Mouse (Mus musculus) forebrain, embryonic 15.5 days (tissue): Measurements from ENCODE around the gene Ciz1. TPM values are rescaled to one million over a fixed set of nuclear protein-coding genes. Genes with fewer than 3 reads are reported as not detected.

Source experiments
- ATAC-seq: fragments of 200-750 bp; cut with Nextera tagmentation; replicated peaks from 2 replicates; pipeline ENCODE4 v1.8.0; 2017; ENCODE audit warnings: mild to moderate bottlenecking, moderate TSS enrichment, moderate library complexity
- H3K27ac ChIP-seq: fragments of 300-500 bp; sonication (generic); replicated peaks from 2 replicates; pipeline ENCODE4 v1.5.1; 2015; ENCODE audit warnings: mild to moderate bottlenecking, inconsistent platforms
- H3K27me3 ChIP-seq: fragments of 300-500 bp; sonication (generic); 2 replicates; pipeline ENCODE4 v1.6.1; 2015; ENCODE audit warnings: inconsistent platforms
- H3K36me3 ChIP-seq: fragments of 300-500 bp; sonication (generic); 2 replicates; pipeline ENCODE4 v1.6.1; 2015; ENCODE audit warnings: mild to moderate bottlenecking, inconsistent platforms
- H3K4me1 ChIP-seq: fragments of 300-500 bp; sonication (generic); 2 replicates; pipeline ENCODE4 v1.6.1; 2015; ENCODE audit warnings: inconsistent platforms
- H3K4me2 ChIP-seq: fragments of 300-500 bp; sonication (generic); replicated peaks from 2 replicates; pipeline ENCODE4 v1.6.1; 2015; ENCODE audit warnings: mild to moderate bottlenecking, inconsistent platforms
- H3K4me3 ChIP-seq: fragments of 300-500 bp; sonication (generic); 2 replicates; pipeline ENCODE4 v1.5.1; 2015; ENCODE audit warnings: mild to moderate bottlenecking, inconsistent platforms
- H3K9ac ChIP-seq: fragments of 300-500 bp; sonication (generic); replicated peaks from 2 replicates; pipeline ENCODE4 v1.6.1; 2015; ENCODE audit warnings: mild to moderate bottlenecking, inconsistent platforms
- H3K9me3 ChIP-seq: fragments of 300-500 bp; sonication (generic); 2 replicates; pipeline ENCODE4 v1.6.1; 2016; ENCODE audit warnings: inconsistent platforms
- WGBS: fragments of 180-500 bp; shearing (Covaris S2); methylation state at CpG from one replicate; pipeline ENCODE4 v1.1.7; 2015; ENCODE audit warnings: mixed read lengths; 5-methylcytosine and 5-hydroxymethylcytosine counted together
- microRNA-seq: library from miRNA; unstranded; fragments of <30 nt; microRNA quantifications from one replicate; pipeline ENCODE4, GENCODE M21; 2016
- polyA plus RNA-seq: library from polyadenylated mRNA; unstranded; fragments of >200 nt; fragmentation: Nextera tagmentation; extraction: Ambion mirVana; gene quantifications from 2 replicates; pipeline ENCODE4 v1.2.1, GENCODE M21; 2015

Gene Ciz1
- polyA plus RNA-seq, 1 experiment from 2014 or later, result 55.3 TPM

GRCm38 (mm10) chr2:32429215-32429891 lies 77.2 kb downstream of the Ciz1 start:
- no peaks in the 10 kb centered on the region for H3K9me3 ChIP-seq
- H3K4me2 ChIP-seq, result peak overlapping the region; percentile 88
- no peak for ATAC-seq
- H3K9ac ChIP-seq, result no peak overlapping the region
- H3K27ac ChIP-seq, result peak overlapping the region; percentile 83
- H3K27me3 ChIP-seq, result no peaks in the 10 kb centered on the region
- 69% methylated on average over 4 of the region's 4 CpGs for WGBS
- peak overlapping the region; percentile 51 for H3K4me3 ChIP-seq
- H3K36me3 ChIP-seq, result no peaks in the 10 kb centered on the region
- H3K4me1 ChIP-seq, result peaks cover 53% of the 10 kb centered on the region

Small RNA genes within 50 kb of the gene (microRNA-seq; reads per million reads assigned to microRNA genes)
- not detected for gene Gm23363
- 52.3 reads per million, percentile 45 among the genes with 10 or more reads in this experiment for gene Mir199b

Other genes starting within 250 kb of the Ciz1 start
- gene Prrc2b, start 201.2 kb upstream of the Ciz1 start, polyA plus RNA-seq, result 76.2 and 88.8 TPM in 2 replicates
- 29.9 and 34.5 TPM in 2 replicates for gene Pomt1, start 115.7 kb upstream of the Ciz1 start, polyA plus RNA-seq
- 91.5 and 95.3 TPM in 2 replicates for gene Uck1, start 92.2 kb upstream of the Ciz1 start, polyA plus RNA-seq
- 24.7 and 27.4 TPM in 2 replicates for gene Golga2, start 64.9 kb upstream of the Ciz1 start, polyA plus RNA-seq
- 369 and 379 TPM in 2 replicates for gene Swi5, start 64.3 kb upstream of the Ciz1 start, polyA plus RNA-seq
- gene Dnm1, start 1.0 kb downstream of the Ciz1 start, polyA plus RNA-seq, result 23.7 and 29.1 TPM in 2 replicates
- gene 1110008P14Rik, start 29.6 kb downstream of the Ciz1 start, polyA plus RNA-seq, result 79.5 and 80.9 TPM in 2 replicates
- 0.51 and 0.63 TPM in 2 replicates for gene Lcn2, start 35.9 kb downstream of the Ciz1 start, polyA plus RNA-seq
- gene Ptges2, start 43.6 kb downstream of the Ciz1 start, polyA plus RNA-seq, result 39.9 and 40.3 TPM in 2 replicates
- gene Naif1, start 98.1 kb downstream of the Ciz1 start, polyA plus RNA-seq, result 6.3 and 7.0 TPM in 2 replicates
- gene Slc25a25, start 99.1 kb downstream of the Ciz1 start, polyA plus RNA-seq, result 46.4 and 48.2 TPM in 2 replicates
- gene Fam102a, start 183.0 kb downstream of the Ciz1 start, polyA plus RNA-seq, result 5.7 and 6.1 TPM in 2 replicates
- gene Dpm2, start 218.5 kb downstream of the Ciz1 start, polyA plus RNA-seq, result 136 TPM in 2 replicates
- 3.5 and 4.2 TPM in 2 replicates for gene Pip5kl1, start 222.5 kb downstream of the Ciz1 start, polyA plus RNA-seq
- 0.23 and 0.24 TPM in 2 replicates for gene 9430097D07Rik, start 223.4 kb downstream of the Ciz1 start, polyA plus RNA-seq
- gene St6galnac4, start 234.8 kb downstream of the Ciz1 start, polyA plus RNA-seq, result 25.9 and 26.4 TPM in 2 replicates
- gene St6galnac6, start 247.4 kb downstream of the Ciz1 start, polyA plus RNA-seq, result 16.6 and 19.3 TPM in 2 replicates